Mouse (Mus musculus) c-Kit-negative CD71-positive TER-119-positive erythroid progenitor cells, embryonic 14.5 days (primary cell): ENCODE results near the gene Pcca.
A peak's percentile ranks its signal among the peaks of the same experiment; 100 is the strongest.

Experiments
- DNase-seq: peaks from one replicate; pipeline ENCODE4 v3.0.0-alpha.2; 2013; ENCODE audit warnings: low read depth, low spot score

Pcca gene

DNA sequence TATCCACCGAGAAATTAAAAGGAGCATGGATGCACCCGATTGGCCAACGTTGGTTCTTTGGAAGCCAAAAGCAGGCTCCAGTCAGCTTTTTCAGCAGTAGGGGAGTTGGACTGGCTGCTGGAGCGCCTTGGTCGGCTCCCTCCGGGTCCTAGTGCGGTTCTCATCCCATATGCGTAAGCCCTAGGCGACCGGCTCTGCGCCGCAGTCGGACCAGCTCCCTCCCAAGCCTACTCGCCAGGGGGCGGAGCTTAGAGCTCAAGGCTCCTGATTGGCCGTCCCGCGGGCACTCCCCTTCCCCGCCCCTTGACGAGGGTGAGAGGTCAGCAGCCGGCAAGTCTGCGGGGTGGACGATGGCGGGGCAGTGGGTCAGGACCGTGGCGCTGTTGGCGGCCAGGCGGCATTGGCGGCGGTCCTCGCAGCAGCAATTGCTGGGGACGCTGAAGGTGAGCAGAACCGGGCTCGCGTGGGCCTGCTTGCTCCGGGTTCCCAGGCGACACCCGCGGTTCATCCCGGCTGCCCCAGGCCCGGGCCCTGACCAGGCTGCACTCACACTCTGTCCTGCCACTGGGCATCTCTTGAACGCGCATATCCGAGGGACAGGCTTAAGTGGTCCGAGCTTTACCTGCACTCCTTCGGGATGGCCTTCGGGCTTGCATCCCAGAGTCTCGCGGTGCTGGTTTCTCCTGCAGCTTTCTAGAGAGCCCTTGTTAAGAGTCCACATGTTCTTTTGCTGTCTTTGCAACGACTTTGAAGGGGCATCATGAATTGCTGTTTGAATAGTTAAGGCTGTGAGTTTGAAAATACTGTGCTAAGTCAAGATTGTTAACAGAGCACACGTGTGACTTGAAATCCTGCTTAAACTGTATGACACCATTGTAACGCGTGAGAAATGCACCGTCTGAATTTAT, at the start of gene Pcca:
Gene Pcca (plus strand): TSS at position 308 of the 908 bp plus-strand sequence.
- DNase-seq = peak; percentile 78

- DNase-seq = no peak
Observed at GRCm38 (mm10) chr14:122484458-122484843, 49.7 kb upstream of the Pcca start.

- DNase-seq = no peak
Observed at GRCm38 (mm10) chr14:122484844-122485551, 49.1 kb upstream of the Pcca start.

GRCm38 (mm10) chr14:122485635-122486181, 48.4 kb upstream of the Pcca start:
- DNase-seq = no peak

- DNase-seq = no peak
Observed at GRCm38 (mm10) chr14:122486611-122487010, 47.5 kb upstream of the Pcca start.

GRCm38 (mm10) chr14:122487366-122487765, 46.8 kb upstream of the Pcca start:
- DNase-seq = no peak

GRCm38 (mm10) chr14:122489041-122489440, 45.1 kb upstream of the Pcca start:
- DNase-seq = no peak

DNA sequence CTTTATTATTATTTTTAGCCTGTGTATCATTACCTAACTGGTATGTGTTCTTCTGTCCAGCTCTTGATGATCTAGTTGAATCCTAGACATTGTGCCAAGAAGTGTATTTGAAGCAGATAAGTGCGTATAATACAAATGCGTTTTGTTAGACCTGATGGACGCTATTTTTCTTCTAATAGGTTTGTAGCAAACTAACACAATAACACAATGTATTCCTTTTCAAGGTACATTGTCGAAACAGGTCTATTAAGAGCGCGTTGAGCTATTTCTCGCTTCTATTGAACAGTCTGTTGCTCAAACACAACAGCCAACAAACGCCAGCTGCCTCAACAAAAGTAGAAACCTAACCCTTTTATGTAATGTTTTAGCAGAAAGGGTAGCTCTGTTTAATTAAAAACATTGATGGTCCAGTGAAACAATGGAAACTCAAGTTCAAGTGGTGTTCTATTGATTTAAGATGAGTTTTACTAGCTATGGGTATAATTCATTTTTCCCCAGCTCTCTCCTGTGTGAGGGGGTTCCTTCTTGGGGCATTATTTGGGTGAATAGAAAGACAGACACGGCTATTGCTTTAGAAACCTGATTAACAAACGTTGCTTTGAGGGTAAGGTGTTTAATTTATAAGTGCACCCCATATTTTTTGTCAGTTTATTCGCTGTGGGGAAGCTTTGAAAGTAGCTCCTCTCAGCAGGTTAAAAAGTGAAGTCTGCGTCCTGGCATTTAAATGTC, 44.3 kb upstream of the Pcca start:
- DNase-seq = no peak

GRCm38 (mm10) chr14:122490441-122491328, 43.4 kb upstream of the Pcca start, which contains the start of gene Gm10837:
TSS of gene Gm10837 (plus strand) at chr14:122490586.
- no peak for DNase-seq

GRCm38 (mm10) chr14:122491521-122491920, 42.6 kb upstream of the Pcca start:
- no peak for DNase-seq

GRCm38 (mm10) chr14:122492015-122492414, 42.1 kb upstream of the Pcca start:
- no peak for DNase-seq

- no peak for DNase-seq
Observed at GRCm38 (mm10) chr14:122509058-122509457, 25.1 kb upstream of the Pcca start.

DNA sequence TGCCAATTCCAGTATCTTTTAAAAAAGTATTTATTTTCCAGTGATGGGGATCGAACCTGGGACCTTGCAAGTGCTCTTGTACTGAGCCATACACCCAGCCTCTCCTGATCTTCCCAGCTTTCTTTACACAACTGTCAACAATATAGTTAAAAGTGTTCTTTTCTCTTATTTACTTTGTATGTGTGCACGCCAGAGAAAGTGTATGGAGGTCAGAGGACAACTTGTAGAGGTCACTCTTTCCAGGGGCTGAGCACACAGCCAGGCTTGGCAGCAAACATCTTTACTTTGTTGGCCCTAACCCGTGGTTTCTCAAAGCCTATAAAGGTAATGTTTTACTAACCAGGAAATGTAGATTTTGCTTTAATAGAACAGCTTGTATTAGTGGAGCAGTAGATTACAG, 22.6 kb upstream of the Pcca start:
- DNase-seq = no peak

GRCm38 (mm10) chr14:122513511-122514036, 20.6 kb upstream of the Pcca start:
- DNase-seq = no peak

GRCm38 (mm10) chr14:122528475-122528874, 5.6 kb upstream of the Pcca start:
- no peak for DNase-seq

DNA sequence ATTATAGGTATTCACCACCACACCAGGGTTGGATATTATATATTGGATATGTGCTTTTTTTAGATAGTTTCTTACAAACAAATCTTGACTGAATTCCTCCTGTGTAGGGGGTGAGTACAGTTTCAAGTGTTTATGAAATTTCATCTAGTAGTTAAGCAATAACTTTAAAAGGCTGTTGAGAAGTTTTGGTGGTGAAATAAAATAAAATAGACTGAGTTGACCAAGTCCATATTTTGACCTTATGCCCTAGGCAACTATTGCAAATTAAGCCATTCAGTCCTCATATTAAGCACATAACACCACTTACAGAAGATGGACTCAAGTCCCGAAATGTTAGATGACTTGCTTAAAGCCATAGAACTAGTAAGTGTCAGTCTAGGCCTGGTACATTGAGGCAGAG, 1.9 kb downstream of the Pcca start:
- no peak for DNase-seq

DNA sequence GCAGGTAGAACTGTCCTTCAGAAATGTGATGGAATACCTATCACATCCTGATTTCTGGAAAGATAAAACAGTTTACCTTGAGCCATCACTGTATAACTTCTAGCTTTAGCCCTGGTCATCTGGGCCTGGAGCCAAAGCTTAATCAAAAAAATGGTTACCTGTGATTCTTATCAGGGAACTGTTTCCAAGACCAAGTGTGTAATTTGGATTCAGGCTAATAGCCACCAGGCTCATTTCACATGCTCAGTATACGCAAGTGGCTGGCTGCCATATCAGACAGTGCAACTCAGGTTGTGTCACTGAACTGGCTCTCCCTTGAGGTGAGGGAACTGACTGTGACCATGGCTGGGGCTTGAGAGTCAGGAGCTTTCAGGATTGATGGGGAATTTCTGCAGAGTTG, 14.3 kb downstream of the Pcca start:
- DNase-seq = no peak

DNA sequence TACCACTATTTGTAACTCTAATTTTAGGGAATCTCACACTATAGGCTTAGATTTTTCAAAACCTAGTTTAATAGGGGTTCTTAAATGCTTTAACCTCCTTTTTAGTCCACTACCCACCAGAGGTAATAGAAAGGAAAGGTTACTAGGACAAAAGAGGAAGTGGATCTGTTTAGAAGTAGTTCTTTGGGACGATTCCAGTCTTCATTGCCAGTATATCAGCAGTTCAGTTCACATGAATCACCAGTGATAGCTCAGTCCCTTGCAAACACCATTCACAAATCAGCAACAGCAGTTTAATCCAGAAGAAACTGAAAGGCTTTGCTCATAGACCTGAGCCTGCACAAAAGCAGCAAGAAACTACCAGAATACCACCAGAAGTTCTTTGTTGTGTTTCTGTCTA, 14.8 kb downstream of the Pcca start:
- no peak for DNase-seq

GRCm38 (mm10) chr14:122552761-122553445, 18.8 kb downstream of the Pcca start:
- no peak for DNase-seq

- no peak for DNase-seq
Observed at GRCm38 (mm10) chr14:122557353-122557752, 23.2 kb downstream of the Pcca start.
